Mouse (Mus musculus): ENCODE data around the gene Ripor2. TPM values are rescaled to one million over a fixed set of nuclear protein-coding genes. Genes with fewer than 3 reads are reported as not detected.

The Ripor2 gene
- polyA plus RNA-seq, 1 experiment from 2014 or later: 10.4 TPM

GRCm38 (mm10) chr13:24781916-24782315 is 199.9 kb downstream of the Ripor2 start:
- H3K27ac ChIP-seq (ENCODE audit: low read depth, low read length): no peak overlapping the region
- DNase-seq (ENCODE audit: low spot score) (no peak), ATAC-seq (ENCODE audit: low FRiP score) (no peak)
- no peaks in the 10 kb centered on the region for H3K9me3 ChIP-seq (ENCODE audit: control insufficient read depth, low read length)
- 80% methylated on average over 5 of the region's 5 CpGs for WGBS
- H3K4me2 ChIP-seq (replicated peaks; ENCODE audit: low read depth, low read length): no peak overlapping the region
- no peaks in the 10 kb centered on the region for H3K4me1 ChIP-seq (replicated peaks; ENCODE audit: control insufficient read depth, insufficient read depth, low read length)
- H3K9ac ChIP-seq (ENCODE audit: low read depth, low read length): no peak overlapping the region
- H3K36me3 ChIP-seq (ENCODE audit: control insufficient read depth, insufficient read depth, low read length): no peaks in the 10 kb centered on the region
- no peaks in the 10 kb centered on the region for H3K27me3 ChIP-seq (ENCODE audit: control insufficient read depth, insufficient read depth, low read length)
- no peak overlapping the region for H3K4me3 ChIP-seq (ENCODE audit: low read depth, low read length)

Other genes with a start within 250 kb of the Ripor2 start
- gene Armh2, start 159.0 kb downstream of the Ripor2 start, polyA plus RNA-seq (2014; fragmentation: Nextera tagmentation; extraction: Ambion mirVana): not detected in 2 replicates
- 126 and 128 TPM in 2 replicates for gene Gmnn, start 179.7 kb downstream of the Ripor2 start, polyA plus RNA-seq (2014; fragmentation: Nextera tagmentation; extraction: Ambion mirVana)
- 23.4 and 39.7 TPM in 2 replicates for gene BC005537, start 219.5 kb downstream of the Ripor2 start, polyA plus RNA-seq (2014; fragmentation: Nextera tagmentation; extraction: Ambion mirVana)
- gene Acot13, start 249.4 kb downstream of the Ripor2 start, polyA plus RNA-seq (2014; fragmentation: Nextera tagmentation; extraction: Ambion mirVana): 51.3 and 58.6 TPM in 2 replicates
- gene Tdp2, start 249.5 kb downstream of the Ripor2 start, polyA plus RNA-seq (2014; fragmentation: Nextera tagmentation; extraction: Ambion mirVana): 78.9 and 79.4 TPM in 2 replicates